Mouse (Mus musculus): Measurements from ENCODE around the gene Pik3ap1.

GRCm38 (mm10) chr19:41299446-41299845 lies 85.5 kb downstream of the Pik3ap1 start:
- TF ChIP-seq CTCF (IDR thresholded peaks at IDR 0.05) = no peak
- no peak for TF ChIP-seq EP300 (IDR thresholded peaks at IDR 0.05)
